ENCODE assay signal across 20 mouse cellular contexts in the genomic region with DNA sequence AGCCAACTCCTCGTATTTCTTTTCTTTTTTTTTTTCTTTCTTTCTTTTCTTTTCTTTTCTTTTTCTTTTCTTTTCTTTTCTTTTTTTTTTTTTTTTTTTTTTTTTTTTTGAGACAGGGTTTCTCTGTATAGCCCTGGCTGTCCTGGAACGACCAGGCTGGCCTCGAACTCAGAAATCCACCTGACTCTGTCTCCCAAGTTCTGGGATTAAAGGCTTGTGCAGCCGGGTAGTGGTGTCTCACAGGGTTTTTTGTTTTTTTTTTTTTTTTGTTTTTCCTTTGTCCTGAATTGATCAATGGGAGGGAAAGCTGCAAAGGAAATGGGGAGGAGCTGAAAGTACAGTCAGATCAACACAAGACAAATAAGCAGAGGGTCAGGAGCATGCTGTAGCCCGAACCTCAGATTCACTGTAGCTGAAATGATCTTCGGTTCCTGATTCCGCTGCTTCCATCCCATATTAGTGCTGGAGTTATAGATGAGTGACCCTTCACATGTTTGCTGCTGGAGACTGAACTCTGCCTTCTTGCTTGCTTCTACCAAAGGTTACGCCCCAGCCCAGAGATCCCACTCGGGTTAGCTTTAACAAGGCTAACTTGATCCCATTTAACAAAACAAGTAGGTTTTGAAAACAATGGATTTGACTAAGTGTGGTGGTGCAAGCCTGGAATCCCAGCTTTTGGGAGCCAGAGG. TPM values are rescaled to one million over a fixed set of nuclear protein-coding genes. Genes with fewer than 3 reads are reported as not detected.
A peak's percentile ranks its signal among the peaks of the same experiment; 100 is the strongest.
DNase-seq lines count a peak whose midpoint lies in the region; ATAC-seq and TF ChIP-seq lines count a peak whose summit lies in the region.
"Had no signal": no experiment of that assay in that cellular context is flagged by ENCODE, and none has a peak within 500 bp of the region (broad histone marks: within the 10 kb centered on the region; RNA-seq: fewer than 3 reads in every experiment).

No protein-coding gene starts in this region.

- TF ChIP-seq POLR2A in heart, adult 2 months (IDR thresholded peaks at IDR 0.05; ENCODE audit: insufficient read depth, low read depth, low read length): no peak
- no peak for TF ChIP-seq POLR2A in ES-Bruce4 (IDR thresholded peaks at IDR 0.05; ENCODE audit: insufficient read depth, low read length)
- no peak for TF ChIP-seq POLR2A in bone marrow macrophage, adult 2 months (IDR thresholded peaks at IDR 0.05; ENCODE audit: borderline replicate concordance, low read depth, low read length)

- no peak for ATAC-seq in liver, postnatal 0 days
- ATAC-seq: forebrain, embryonic 15.5 days; hindbrain, postnatal 0 days; midbrain, embryonic 13.5 days; Patski had no signal

- H3K9me3 ChIP-seq in ES-Bruce4 (replicated peaks; ENCODE audit: control insufficient read depth, insufficient read depth, low read length, poor library complexity, severe bottlenecking): peaks cover under 1% of the 10 kb centered on the region; the same call in 1 of the 2 replicates
- H3K9me3 ChIP-seq in liver, postnatal 0 days (ENCODE audit: low read length): no peaks in the 10 kb centered on the region
- H3K9me3 ChIP-seq: embryonic facial prominence, embryonic 13.5 days; forebrain, embryonic 15.5 days; heart, embryonic 13.5 days; midbrain, embryonic 13.5 days had no signal

- no peak for DNase-seq in heart, adult 2 months
- no peak for DNase-seq in heart, adult 18-20 months
- DNase-seq in liver, postnatal 0 days: no peak
- DNase-seq in c-Kit-positive CD71-positive TER-119-positive erythroid progenitor cells, embryonic 14.5 days (ENCODE audit: low spot score): no peak
- no peak for DNase-seq in embryo, embryonic 10.5 days (ENCODE audit: low spot score)
- DNase-seq: adrenal gland, postnatal 25 days; cerebellum, adult 8-10 months; heart, postnatal 36 days; lung, embryonic 14.5 days; lung, postnatal 36 days; right cerebral cortex, postnatal 25 days; thymus, adult 2 months had no signal

- WGBS in heart, adult 2 months: 59% methylated on average over 9 of the region's 9 CpGs
- WGBS in liver, postnatal 0 days (ENCODE audit: insufficient replicate concordance): 73% methylated on average over 9 of the region's 9 CpGs

- no peak for TF ChIP-seq EP300 in heart, adult 2 months (IDR thresholded peaks at IDR 0.05; ENCODE audit: insufficient read depth, low read depth, low read length)
- TF ChIP-seq EP300 in ES-Bruce4 (IDR thresholded peaks at IDR 0.05; ENCODE audit: insufficient read depth, low read depth, low read length): no peak
- TF ChIP-seq EP300 in liver, postnatal 0 days (IDR thresholded peaks at IDR 0.05; ENCODE audit: low read depth): no peak

- no peaks in the 10 kb centered on the region for H3K27me3 ChIP-seq in heart, adult 2 months (ENCODE audit: control insufficient read depth, insufficient read depth, low read length)
- no peaks in the 10 kb centered on the region for H3K27me3 ChIP-seq in ES-Bruce4 (ENCODE audit: control insufficient read depth, insufficient read depth, low read length, poor library complexity, severe bottlenecking)
- H3K27me3 ChIP-seq in liver, postnatal 0 days (ENCODE audit: insufficient read depth, low read length): no peaks in the 10 kb centered on the region
- H3K27me3 ChIP-seq: embryonic facial prominence, embryonic 13.5 days; forebrain, embryonic 15.5 days; heart, embryonic 13.5 days; midbrain, embryonic 13.5 days; Patski had no signal

- no peak for TF ChIP-seq CTCF in heart, adult 2 months (IDR thresholded peaks at IDR 0.05)
- no peak for TF ChIP-seq CTCF in ES-Bruce4 (IDR thresholded peaks at IDR 0.05; ENCODE audit: low read depth, low read length)
- TF ChIP-seq CTCF in bone marrow macrophage, adult 2 months (IDR thresholded peaks at IDR 0.05; ENCODE audit: low read depth, low read length): no peak
- no peak for TF ChIP-seq CTCF in liver, postnatal 0 days (IDR thresholded peaks at IDR 0.05; ENCODE audit: low read depth)

- no peaks in the 10 kb centered on the region for H3K36me3 ChIP-seq in heart, adult 2 months (ENCODE audit: control insufficient read depth, insufficient read depth, low read length)
- peaks cover 9% of the 10 kb centered on the region for H3K36me3 ChIP-seq in ES-Bruce4 (ENCODE audit: control insufficient read depth, insufficient read depth, low read length, poor library complexity, severe bottlenecking)
- peaks cover 4% of the 10 kb centered on the region for H3K36me3 ChIP-seq in liver, postnatal 0 days (replicated peaks; ENCODE audit: insufficient read depth, low read length)
- H3K36me3 ChIP-seq: forebrain, embryonic 15.5 days; midbrain, embryonic 13.5 days had no signal

- no peak overlapping the region for H3K4me3 ChIP-seq in heart, adult 2 months
- H3K4me3 ChIP-seq in ES-Bruce4 (ENCODE audit: low read depth, low read length): no peak overlapping the region
- no peak overlapping the region; the same call in 1 of the 2 replicates for H3K4me3 ChIP-seq in bone marrow macrophage, adult 2 months (ENCODE audit: insufficient read depth, low read length)
- H3K4me3 ChIP-seq in liver, postnatal 0 days (ENCODE audit: low read depth, low read length): no peak overlapping the region
- H3K4me3 ChIP-seq: embryonic facial prominence, embryonic 13.5 days; forebrain, embryonic 15.5 days; midbrain, embryonic 13.5 days had no signal

- peaks cover under 1% of the 10 kb centered on the region; the same call in 1 of the 2 replicates for H3K79me2 ChIP-seq in heart, adult 2 months (replicated peaks; ENCODE audit: control insufficient read depth, insufficient read depth, low read length)

- H3K4me1 ChIP-seq in heart, adult 2 months (ENCODE audit: control insufficient read depth, insufficient read depth, low read length): peaks cover 11% of the 10 kb centered on the region
- H3K4me1 ChIP-seq in ES-Bruce4 (ENCODE audit: control insufficient read depth, insufficient read depth, low read length): no peaks in the 10 kb centered on the region
- peaks cover 37% of the 10 kb centered on the region for H3K4me1 ChIP-seq in bone marrow macrophage, adult 2 months (ENCODE audit: control insufficient read depth, insufficient read depth, low read length)
- H3K4me1 ChIP-seq in liver, postnatal 0 days (ENCODE audit: insufficient read depth): peaks cover 26% of the 10 kb centered on the region

- no peak overlapping the region for H3K4me2 ChIP-seq in liver, postnatal 0 days (ENCODE audit: low read depth, low read length)
- H3K4me2 ChIP-seq: forebrain, embryonic 15.5 days; lung, embryonic 14.5 days had no signal

- H3K27ac ChIP-seq in heart, adult 2 months: peak overlapping the region; percentile 39
- peak overlapping the region; percentile 72 for H3K27ac ChIP-seq in ES-Bruce4 (ENCODE audit: insufficient read depth, low read length)
- H3K27ac ChIP-seq in bone marrow macrophage, adult 2 months (ENCODE audit: insufficient read depth, low read depth, low read length): peak overlapping the region; percentile 73
- H3K27ac ChIP-seq in liver, postnatal 0 days (ENCODE audit: low read depth): peak overlapping the region; percentile 64; the same call in 1 of the 2 replicates
- H3K27ac ChIP-seq: embryonic facial prominence, embryonic 13.5 days; forebrain, embryonic 15.5 days; hindbrain, postnatal 0 days; midbrain, embryonic 13.5 days had no signal

- H3K9ac ChIP-seq in heart, adult 2 months (ENCODE audit: low read depth, low read length): no peak overlapping the region
- H3K9ac ChIP-seq in ES-Bruce4 (ENCODE audit: low read depth, poor library complexity, severe bottlenecking): peak overlapping the region; percentile 45; the same call in 1 of the 2 replicates
- no peak overlapping the region for H3K9ac ChIP-seq in liver, postnatal 0 days (replicated peaks)
- H3K9ac ChIP-seq: embryonic facial prominence, embryonic 13.5 days; forebrain, embryonic 15.5 days; heart, embryonic 13.5 days; lung, embryonic 14.5 days; midbrain, embryonic 13.5 days had no signal

- intact Hi-C loops in heart, adult 2 months (cut with DNase I): no loop called here

RNA-seq across cellular contexts. Expression of a gene that starts 0.6 kb away (rescaled TPM):
- 100 to 1,000 TPM; 105 to 128 TPM for total RNA-seq in heart, adult 2 months (2021)
- polyA plus RNA-seq in heart, adult 2 months (2012; rRNA removed): 67.5 and 82.1 TPM in 2 replicates
- 100 to 1,000 TPM in 1 of 2 experiments, 10 to 100 TPM in 1; 98.0 to 107 TPM for total RNA-seq in heart, adult 18-20 months (2021)
- polyA plus RNA-seq in ES-Bruce4 (2011; ENCODE audit: insufficient read depth, insufficient read length, low read depth, missing spikeins): 437 and 457 TPM in 2 replicates
- 431 and 432 TPM in 2 replicates for polyA plus RNA-seq in bone marrow macrophage, adult 2 months (2012; ENCODE audit: insufficient read depth, insufficient read length, missing spikeins)
- polyA plus RNA-seq in liver, postnatal 0 days (2015; fragmentation: Nextera tagmentation; extraction: Ambion mirVana): 647 and 656 TPM in 2 replicates

RNA-seq across cellular contexts. Expression of a gene that starts 1.8 kb away (rescaled TPM):
- 1 to 10 TPM; 7.1 to 7.9 TPM for total RNA-seq in heart, adult 2 months (2021)
- 16.5 and 20.4 TPM in 2 replicates for polyA plus RNA-seq in heart, adult 2 months (2012; rRNA removed)
- total RNA-seq in heart, adult 18-20 months (2021): 1 to 10 TPM; 5.2 to 7.8 TPM
- 33.9 and 35.8 TPM in 2 replicates for polyA plus RNA-seq in ES-Bruce4 (2011; ENCODE audit: insufficient read depth, insufficient read length, low read depth, missing spikeins)
- polyA plus RNA-seq in bone marrow macrophage, adult 2 months (2012; ENCODE audit: insufficient read depth, insufficient read length, missing spikeins): 24.9 and 28.1 TPM in 2 replicates
- polyA plus RNA-seq in liver, postnatal 0 days (2015; fragmentation: Nextera tagmentation; extraction: Ambion mirVana): 3.9 and 5.1 TPM in 2 replicates

RNA-seq across cellular contexts. Expression of a gene that starts 15.8 kb away (rescaled TPM):
- total RNA-seq in heart, adult 2 months (2021): 10 to 100 TPM; 14.5 to 14.7 TPM
- 14.6 and 16.4 TPM in 2 replicates for polyA plus RNA-seq in heart, adult 2 months (2012; rRNA removed)
- total RNA-seq in heart, adult 18-20 months (2021): 10 to 100 TPM; 14.1 to 15.0 TPM
- polyA plus RNA-seq in ES-Bruce4 (2011; ENCODE audit: insufficient read depth, insufficient read length, low read depth, missing spikeins): 96.4 and 107 TPM in 2 replicates
- polyA plus RNA-seq in bone marrow macrophage, adult 2 months (2012; ENCODE audit: insufficient read depth, insufficient read length, missing spikeins): 12.2 and 14.4 TPM in 2 replicates
- polyA plus RNA-seq in liver, postnatal 0 days (2015; fragmentation: Nextera tagmentation; extraction: Ambion mirVana): 317 and 319 TPM in 2 replicates

RNA-seq across cellular contexts. Expression of a gene that starts 49.4 kb away (rescaled TPM):
- 1 to 10 TPM in 1 of 2 experiments, under 1 TPM in 1; 0.55 to 1.5 TPM for total RNA-seq in heart, adult 2 months (2021)
- polyA plus RNA-seq in heart, adult 2 months (2012; rRNA removed): 1.1 and 1.7 TPM in 2 replicates
- total RNA-seq in heart, adult 18-20 months (2021): 1 to 10 TPM in 1 of 2 experiments, under 1 TPM in 1; 0.42 to 2.0 TPM
- polyA plus RNA-seq in ES-Bruce4 (2011; ENCODE audit: insufficient read depth, insufficient read length, low read depth, missing spikeins): 4.7 and 5.7 TPM in 2 replicates
- polyA plus RNA-seq in bone marrow macrophage, adult 2 months (2012; ENCODE audit: insufficient read depth, insufficient read length, missing spikeins): 23.2 and 32.3 TPM in 2 replicates
- 6.1 and 6.9 TPM in 2 replicates for polyA plus RNA-seq in liver, postnatal 0 days (2015; fragmentation: Nextera tagmentation; extraction: Ambion mirVana)

RNA-seq across cellular contexts. Expression of a gene that starts 53.8 kb away (rescaled TPM):
- 1 to 10 TPM; 2.6 to 2.9 TPM for total RNA-seq in heart, adult 2 months (2021)
- 1.9 and 3.1 TPM in 2 replicates for polyA plus RNA-seq in heart, adult 2 months (2012; rRNA removed)
- 1 to 10 TPM; 1.9 to 3.7 TPM for total RNA-seq in heart, adult 18-20 months (2021)
- polyA plus RNA-seq in ES-Bruce4 (2011; ENCODE audit: insufficient read depth, insufficient read length, low read depth, missing spikeins): 9.3 and 11.8 TPM in 2 replicates
- polyA plus RNA-seq in bone marrow macrophage, adult 2 months (2012; ENCODE audit: insufficient read depth, insufficient read length, missing spikeins): 0.23 TPM in 1 of 2 replicates, not detected in the other
- polyA plus RNA-seq in liver, postnatal 0 days (2015; fragmentation: Nextera tagmentation; extraction: Ambion mirVana): 0.21 and 0.34 TPM in 2 replicates
